Mouse (Mus musculus): Measurements from ENCODE around the gene Wdr82.

The Wdr82 gene

DNA sequence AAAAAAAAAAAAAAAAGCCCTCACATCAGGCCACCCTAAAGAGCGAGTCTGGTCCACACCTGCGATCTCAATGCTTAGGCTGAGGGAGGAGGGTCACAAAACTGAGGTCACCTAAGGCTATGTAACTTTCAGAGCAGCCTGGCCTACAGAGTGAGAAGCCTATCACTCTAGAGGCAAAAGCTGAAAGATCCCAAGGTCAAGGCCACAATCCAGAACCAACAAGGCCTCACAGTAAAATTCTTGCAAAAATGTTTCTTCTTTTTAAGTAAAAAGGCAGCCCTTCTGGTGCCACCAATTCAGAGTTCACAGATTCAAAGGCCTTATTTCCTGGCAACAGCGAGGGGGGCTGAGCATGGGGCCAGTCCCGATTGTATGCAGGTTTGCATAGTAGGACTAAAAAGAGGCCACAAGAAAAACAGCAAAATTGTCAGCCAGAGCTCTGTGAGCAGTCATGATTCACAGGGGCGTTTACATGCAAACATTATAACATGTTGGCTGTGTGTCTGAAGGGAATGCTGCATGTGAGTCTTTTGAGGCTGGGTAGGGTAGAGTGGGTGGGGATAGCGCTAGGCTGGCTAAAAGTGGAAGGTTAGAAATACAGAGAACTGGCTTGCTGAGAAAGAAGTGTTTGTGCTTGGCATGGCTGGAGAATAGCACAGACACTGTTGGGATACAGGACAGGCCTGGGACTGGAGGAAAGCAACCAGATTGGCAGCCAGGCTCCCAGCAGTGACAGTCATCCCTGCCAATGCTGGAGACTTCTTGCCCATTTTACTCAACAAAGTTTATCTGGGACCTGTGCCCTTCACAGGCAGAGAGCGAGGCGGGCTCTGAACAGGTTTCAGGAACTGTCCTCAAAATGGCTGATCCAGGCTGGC lies 23.4 kb downstream of the Wdr82 start:
- in situ Hi-C loops (cut with MboI, MseI), result loop anchor here (10.0 to 25.0 kb wide), 3 partner anchors 241 to 1343 kb away; partner anchors contain the start of genes Acy1 (in 1 of the 2), Cyb561d2 (in 1 of the 2), Manf (in 1 of the 2) and Nprl2 (in 1 of the 2)

DNA sequence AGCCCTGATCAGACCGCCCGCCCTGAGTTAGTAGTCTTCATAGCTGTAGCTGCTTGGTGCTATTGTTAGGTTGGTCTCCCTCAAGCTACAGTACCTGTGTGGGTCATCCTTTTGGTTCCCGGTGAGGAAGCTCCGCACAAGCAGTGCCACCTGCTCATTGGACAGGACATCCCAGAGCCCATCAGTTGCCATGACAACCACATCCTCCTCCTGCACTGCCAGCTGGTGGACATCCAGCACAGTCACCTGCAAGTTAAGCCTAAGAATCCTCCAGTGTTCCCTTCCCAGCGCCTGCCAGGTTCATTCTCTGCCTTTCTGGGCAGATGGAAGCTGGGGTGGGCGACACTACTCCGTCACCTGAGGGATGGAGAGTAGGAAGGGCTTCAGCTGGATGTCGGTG lies 25.0 kb downstream of the Wdr82 start:
- in situ Hi-C loops (cut with MboI, MseI), result loop anchor here (10.0 to 25.0 kb wide), 3 partner anchors 239 to 1342 kb away; partner anchors contain the start of genes Acy1 (in 1 of the 2), Cyb561d2 (in 1 of the 2), Manf (in 1 of the 2) and Nprl2 (in 1 of the 2)

DNA sequence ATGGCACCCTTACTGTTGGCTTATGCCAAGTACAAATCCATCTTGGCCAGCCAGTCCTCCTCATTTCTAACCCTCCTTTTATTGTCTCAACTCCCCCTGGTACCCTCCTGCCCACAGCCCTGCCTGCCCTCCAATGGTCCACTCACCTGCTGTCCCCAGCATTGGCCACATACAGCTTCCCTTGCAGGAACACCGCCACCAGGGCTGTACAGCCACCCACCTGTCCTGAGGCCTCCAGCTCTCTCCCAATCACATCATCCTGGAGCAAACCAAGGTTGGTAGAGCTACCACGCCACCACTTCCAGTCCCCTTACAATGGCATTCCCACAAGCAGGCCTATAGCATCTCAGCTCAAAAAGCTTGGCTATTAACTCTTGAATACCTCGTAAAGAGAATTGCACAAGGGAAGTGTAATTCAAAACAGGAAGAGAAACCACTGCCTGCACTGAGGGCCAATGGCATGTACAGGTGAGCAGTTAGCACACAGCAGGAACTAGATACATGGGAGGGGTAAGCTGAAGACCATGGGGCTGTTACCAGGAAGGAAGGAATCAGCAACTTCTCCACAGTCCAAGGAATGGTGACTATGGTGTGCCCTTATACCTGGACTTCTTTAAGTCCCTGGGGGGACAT lies 26.5 kb downstream of the Wdr82 start:
- in situ Hi-C loops (cut with MboI, MseI), result loop anchor here (10.0 to 25.0 kb wide), 3 partner anchors 238 to 1340 kb away; partner anchors contain the start of genes Acy1 (in 1 of the 2), Cyb561d2 (in 1 of the 2), Manf (in 1 of the 2) and Nprl2 (in 1 of the 2)

DNA sequence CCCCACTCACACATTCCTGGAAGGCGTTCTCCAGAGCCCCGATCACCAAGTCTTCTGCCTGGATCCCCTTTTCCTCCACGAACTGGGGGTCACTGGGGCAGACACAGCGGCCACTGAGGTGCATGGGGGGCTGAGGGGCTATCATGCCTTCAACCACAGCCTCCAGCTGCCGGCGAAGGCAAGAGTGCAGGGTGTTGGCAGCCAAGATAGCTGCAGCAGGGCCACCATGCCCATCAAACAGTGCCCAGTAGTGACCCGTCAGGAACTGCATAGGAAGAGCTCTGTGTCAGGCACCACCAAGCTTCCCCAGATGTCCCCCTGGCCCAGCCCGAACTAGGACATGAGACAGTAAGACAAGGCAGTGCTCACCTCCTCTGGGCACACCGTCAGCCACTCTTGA lies 27.0 kb downstream of the Wdr82 start:
- in situ Hi-C loops (cut with MboI, MseI), result loop anchor here (10.0 to 25.0 kb wide), 3 partner anchors 237 to 1340 kb away; partner anchors contain the start of genes Acy1 (in 1 of the 2), Cyb561d2 (in 1 of the 2), Manf (in 1 of the 2) and Nprl2 (in 1 of the 2)

DNA sequence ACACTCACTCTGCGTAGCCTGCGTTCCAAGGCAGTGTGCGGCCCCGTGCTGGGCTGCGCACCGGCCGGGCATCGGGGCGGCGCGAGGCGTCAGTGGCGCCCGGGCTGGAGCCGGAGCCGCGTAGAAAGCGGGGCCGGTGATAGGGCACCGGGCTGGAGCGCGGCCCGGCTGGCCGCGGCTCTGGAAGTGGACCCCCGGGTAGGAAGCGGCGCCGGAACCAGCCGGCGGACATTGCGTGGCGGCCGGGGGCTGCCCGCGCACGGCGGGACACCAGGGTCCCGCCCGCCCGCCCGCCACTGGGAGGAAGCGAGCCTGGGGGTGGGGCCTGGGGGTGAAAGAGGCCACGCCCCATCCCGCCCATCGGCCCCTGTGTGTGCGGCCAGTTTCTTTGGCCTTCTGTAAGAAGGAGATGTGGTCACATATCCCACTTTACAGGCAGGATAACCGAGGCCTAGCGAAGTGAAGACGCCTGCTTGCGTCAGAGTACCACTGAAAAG lies 28.3 kb downstream of the Wdr82 start:
- in situ Hi-C loops (cut with MboI, MseI), result loop anchor here (10.0 to 25.0 kb wide), 3 partner anchors 236 to 1338 kb away; partner anchors contain the start of genes Acy1 (in 1 of the 2), Cyb561d2 (in 1 of the 2), Manf (in 1 of the 2) and Nprl2 (in 1 of the 2)

DNA sequence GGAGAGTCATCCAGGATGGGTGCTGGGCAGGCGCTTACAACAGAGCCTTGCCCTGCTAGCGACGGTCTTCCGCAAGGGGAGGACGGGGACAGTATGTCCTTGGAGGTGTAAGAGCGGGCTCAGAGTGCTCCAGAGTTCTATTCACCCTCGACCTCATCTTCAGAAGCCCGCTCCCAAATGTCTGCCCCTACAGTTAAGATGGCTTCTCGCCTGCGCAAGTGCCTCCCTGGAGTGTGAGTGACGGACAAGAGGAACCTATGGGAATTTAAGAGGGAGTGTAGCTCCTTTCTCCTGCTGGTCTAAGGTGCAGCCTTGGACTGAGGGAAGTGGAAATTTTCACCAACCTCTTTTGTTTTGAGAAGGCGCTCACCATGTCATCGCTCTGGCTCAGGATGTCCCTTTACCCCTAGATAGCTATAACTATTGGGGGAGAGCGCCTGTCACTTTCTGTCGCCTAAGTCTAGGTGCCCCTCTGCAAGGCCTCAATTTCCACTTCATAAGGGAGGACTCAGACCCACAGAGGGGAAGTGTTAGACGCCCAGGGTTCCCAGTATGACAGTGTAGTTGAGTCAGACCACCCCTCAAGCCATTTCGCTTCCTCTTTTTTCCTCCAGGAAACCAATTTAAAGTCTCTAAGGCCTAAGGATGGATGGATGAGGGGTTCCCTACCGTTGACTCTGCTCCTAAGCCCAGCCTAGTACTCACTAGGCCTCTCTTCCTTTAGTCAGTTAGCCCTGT lies 29.0 kb downstream of the Wdr82 start, which contains the start of gene Ppm1m:
TSS of gene Ppm1m (minus strand) at position 212 of the 738 bp plus-strand sequence.
- in situ Hi-C loops (cut with MboI, MseI), result loop anchor here (10.0 to 25.0 kb wide), 4 partner anchors 235 to 1685 kb away; partner anchors contain the start of genes Acy1 (in 1 of the 2), Cyb561d2 (in 1 of the 2), Manf (in 1 of the 2) and Mon1a (in 1 of the 2)

DNA sequence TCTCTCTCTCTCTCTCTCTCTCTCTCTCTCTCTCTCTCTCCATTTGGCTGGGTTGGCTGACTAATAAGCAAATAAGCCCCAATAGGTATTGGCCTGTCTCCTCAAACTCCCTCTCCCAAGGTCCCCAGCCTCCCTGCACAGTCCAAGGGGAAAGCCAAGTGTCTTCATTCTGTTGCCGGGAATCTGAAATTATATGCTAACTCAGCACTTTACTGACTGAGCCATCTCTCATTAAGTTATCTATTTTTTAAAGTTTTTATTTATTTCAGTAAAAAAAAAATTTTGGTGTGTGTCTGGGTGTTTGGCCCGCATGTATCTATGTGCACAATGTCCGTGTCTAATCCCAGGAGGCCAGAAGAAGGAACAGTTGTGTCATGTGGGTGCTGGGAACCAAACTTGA lies 31.2 kb downstream of the Wdr82 start:
- in situ Hi-C loops (cut with MboI, MseI), result loop anchor here in 1 of 2 experiments (10.0 kb wide), 1 partner anchor 1683 kb away; the partner anchor contains the start of gene Mon1a

DNA sequence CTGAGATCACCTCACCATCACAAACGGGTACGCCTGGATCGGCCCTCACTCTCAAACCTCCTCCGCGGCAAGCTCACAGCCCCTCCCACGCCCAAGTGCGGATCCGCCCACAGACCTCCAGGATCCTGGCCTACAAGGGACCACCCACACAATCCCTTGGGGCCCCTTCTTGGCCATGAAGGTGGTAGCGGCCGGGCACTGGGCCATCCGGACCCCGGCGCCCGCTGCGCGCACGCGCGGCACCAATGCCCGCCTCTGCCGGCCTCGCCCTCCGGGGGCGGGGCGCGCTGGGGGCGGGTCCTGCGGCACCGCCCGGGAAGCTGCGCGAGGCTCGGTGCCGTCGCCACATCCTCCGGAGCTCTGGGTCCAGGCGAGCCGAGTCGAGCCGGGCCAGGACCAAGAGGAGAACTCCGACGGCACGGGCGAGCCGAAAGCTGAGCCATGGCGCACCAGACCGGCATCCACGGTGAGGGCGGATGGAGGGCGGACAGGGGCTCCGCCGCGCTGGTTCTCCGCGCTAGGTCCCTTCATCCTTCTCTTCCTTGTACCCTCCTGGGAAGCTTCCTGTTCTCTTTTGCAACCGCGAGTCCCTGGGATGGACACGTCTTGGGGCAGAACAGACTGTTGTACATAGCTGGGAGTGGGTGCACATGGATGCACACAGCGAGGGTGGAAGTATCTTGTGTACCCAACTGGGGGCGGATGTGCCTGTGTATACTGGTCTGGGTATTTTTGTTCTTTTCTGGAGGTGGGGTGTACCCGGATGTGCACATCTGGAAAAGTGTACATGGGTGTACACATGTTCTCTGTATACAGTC lies 32.3 kb downstream of the Wdr82 start, which contains the start of gene Twf2:
TSS of gene Twf2 (plus strand) at position 290 of the 818 bp plus-strand sequence.
- in situ Hi-C loops (cut with MboI, MseI), result loop anchor here in 1 of 2 experiments (10.0 kb wide), 1 partner anchor 1682 kb away; the partner anchor contains the start of gene Mon1a

DNA sequence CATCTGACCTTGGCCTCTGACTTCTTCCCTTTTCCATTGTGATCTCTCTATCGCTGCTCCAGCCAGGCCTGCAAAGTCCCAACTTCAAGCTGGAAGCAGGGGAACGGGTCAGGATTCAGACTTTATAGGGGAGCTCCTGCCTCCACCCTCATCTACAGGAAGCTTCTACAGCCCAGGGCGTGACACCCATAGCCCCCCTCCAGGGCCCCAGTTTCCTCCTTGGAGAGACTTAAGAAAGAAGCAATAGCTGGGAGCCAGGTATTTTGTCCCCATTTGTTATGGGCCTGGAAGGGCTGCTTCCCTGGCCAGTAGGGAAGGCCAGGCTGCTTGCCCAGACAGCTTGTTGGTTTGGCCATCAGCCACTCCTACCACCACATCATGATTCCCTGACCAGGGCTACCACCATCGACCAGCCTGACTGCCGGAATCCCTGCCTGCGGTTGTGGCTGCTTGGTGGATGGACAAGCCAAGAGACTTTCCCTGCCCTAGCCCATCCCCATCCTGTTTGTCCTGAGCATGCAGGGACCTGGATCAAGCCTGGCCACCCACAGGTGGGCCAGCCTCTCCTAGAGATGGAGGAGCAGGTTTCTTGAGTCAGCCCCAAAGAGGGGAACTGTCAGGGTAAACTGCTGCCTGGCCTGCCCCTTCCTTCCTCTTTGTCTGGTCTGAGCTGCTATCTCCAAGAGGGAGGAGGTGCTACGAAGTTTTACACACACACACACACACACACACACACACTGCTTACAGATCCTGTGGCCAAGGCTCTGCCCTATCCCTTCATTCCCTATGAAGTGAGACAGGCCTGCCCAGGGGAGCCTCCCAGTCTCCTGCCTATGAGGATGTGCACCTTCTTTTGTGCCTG lies 33.5 kb downstream of the Wdr82 start:
- in situ Hi-C loops (cut with MboI, MseI), result loop anchor here in 1 of 2 experiments (10.0 kb wide), 1 partner anchor 1681 kb away; the partner anchor contains the start of gene Mon1a

DNA sequence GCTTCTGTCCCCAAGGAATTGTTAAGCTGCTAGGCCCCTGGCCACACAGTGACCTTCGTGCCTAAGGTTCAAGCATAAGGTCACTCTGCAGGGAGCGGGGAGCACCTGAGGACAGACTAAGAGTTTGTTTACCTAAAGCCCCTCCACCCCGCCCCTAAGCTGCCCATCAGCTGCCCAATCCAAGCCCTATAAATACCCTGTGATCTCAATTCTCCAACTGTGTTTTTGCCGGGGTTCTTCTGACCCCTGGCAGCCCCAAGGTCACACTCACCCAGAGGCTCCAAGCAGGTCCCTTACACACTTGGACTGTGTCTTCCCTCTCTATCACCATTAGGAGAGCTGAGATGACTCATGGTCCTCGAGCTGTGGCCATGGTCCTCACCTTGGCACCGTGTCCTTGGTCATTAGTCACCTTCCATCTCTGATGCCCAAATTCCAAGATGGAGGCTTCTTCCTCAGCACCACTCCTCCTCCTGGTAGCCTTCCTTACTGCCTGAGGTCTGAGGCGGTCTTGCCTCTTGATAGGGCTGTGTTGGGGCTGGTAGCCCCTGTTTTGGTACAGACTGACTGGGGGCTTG lies 35.1 kb downstream of the Wdr82 start:
- in situ Hi-C loops (cut with MboI, MseI), result loop anchor here in 1 of 2 experiments (5.0 to 10.0 kb wide), 2 partner anchors 39 to 1679 kb away; partner anchors contain the start of gene Mon1a

DNA sequence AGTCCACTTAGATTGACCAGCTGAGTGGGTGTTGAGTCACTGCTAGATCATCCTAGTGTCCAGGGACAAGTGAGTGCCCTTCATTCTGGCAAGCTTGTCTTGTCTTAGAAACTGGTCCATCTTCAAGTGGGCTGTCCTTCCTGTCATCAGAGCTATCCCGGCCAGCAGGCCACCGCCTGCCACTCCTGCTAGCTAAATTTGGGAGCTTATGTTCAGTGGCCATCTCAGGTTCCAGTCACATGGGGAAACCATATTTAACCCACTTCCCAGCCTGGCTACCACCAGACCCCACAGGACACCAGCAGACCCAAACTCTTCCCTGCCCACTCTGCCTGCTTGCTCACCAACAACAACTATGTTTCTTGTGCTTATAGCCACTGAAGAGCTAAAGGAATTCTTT lies 35.8 kb downstream of the Wdr82 start:
- in situ Hi-C loops (cut with MboI, MseI), result loop anchor here in 1 of 2 experiments (5.0 to 10.0 kb wide), 2 partner anchors 39 to 1678 kb away; partner anchors contain the start of gene Mon1a

DNA sequence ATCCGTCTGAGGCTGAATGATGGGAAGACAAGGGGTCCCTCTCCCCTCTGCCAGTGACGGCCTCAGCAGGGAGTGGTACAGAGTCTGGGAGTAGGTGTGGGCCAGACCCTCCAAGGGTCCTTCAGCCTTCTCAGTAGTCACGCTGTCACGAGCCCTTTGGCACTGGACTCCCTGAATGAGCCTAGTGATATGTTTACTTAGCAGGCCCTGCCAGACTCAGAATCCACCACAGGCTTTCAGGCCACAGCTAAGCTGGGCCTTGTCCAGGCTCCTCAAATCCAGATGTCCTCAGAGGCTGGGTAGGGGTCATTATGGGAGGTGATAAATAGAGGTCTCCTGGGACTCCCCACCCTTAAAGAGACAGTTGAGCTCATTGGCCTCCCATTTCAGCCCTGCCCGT lies 37.5 kb downstream of the Wdr82 start:
- in situ Hi-C loops (cut with MboI, MseI), result loop anchor here in 1 of 2 experiments (5.0 to 10.0 kb wide), 2 partner anchors 41 to 1677 kb away; partner anchors contain the start of gene Mon1a

DNA sequence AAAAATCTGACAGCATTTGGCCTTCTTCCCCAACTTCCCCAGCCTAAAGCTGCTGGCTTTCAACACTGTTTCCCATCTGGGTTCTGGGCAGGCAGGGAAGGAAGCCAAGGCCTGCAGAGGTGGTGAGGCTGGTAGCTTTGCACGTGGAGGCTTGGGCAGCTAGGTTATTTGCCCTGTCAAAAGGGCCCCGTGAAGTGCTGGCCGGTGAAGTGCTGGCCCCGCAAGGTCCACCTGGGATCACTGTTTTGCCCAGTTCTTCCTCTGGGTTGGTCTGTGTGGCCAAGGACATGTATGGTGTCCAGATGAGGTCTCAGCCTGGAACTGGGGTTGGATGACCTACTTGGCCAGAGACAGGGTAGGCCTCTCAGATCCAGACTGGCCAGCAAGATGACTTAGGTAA lies 39.2 kb downstream of the Wdr82 start:
- in situ Hi-C loops (cut with MboI, MseI), result loop anchor here in 1 of 2 experiments (5.0 to 10.0 kb wide), 3 partner anchors 43 to 1675 kb away; partner anchors contain the start of genes Mon1a and Poc1a

DNA sequence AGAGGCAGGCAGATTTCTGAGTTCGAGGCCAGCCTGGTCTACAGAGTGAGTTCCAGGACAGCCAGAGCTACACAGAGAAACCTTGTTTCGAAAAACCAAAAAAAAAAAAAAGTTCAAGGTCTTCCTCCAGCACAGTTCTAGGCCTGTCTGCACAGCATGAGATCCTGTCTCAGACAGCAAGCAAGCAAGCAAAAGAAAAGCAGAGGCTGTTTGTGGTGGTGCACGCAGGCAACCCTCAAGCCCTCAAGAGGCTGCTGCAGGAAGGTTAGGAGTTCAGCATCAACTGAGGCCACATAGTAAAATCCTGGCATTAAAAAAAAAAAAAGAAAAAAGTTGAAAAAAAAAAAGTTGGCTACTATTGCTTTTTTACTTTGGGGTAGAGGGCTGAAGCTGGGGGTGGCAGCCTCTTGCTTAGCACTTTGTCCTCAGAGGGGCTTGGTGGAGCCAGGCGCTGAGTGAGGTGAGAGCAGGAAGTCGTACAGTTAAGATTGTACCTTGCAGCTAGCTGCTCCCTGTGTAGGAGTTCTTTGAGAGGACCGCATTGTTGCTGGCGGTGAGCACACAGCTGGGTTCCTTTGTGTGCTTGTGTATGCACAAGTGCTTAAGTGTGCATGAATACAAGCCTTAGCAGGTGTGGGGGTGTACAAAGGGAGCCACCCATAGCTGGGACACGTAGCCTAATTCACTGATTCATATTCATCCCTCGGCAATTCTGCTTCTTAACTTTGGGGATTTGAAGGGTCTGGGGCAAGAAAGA lies 40.3 kb downstream of the Wdr82 start:
- in situ Hi-C loops (cut with MboI, MseI), result loop anchor here in 1 of 2 experiments (5.0 kb wide), 1 partner anchor 71 kb away; the partner anchor contains the start of gene Poc1a

DNA sequence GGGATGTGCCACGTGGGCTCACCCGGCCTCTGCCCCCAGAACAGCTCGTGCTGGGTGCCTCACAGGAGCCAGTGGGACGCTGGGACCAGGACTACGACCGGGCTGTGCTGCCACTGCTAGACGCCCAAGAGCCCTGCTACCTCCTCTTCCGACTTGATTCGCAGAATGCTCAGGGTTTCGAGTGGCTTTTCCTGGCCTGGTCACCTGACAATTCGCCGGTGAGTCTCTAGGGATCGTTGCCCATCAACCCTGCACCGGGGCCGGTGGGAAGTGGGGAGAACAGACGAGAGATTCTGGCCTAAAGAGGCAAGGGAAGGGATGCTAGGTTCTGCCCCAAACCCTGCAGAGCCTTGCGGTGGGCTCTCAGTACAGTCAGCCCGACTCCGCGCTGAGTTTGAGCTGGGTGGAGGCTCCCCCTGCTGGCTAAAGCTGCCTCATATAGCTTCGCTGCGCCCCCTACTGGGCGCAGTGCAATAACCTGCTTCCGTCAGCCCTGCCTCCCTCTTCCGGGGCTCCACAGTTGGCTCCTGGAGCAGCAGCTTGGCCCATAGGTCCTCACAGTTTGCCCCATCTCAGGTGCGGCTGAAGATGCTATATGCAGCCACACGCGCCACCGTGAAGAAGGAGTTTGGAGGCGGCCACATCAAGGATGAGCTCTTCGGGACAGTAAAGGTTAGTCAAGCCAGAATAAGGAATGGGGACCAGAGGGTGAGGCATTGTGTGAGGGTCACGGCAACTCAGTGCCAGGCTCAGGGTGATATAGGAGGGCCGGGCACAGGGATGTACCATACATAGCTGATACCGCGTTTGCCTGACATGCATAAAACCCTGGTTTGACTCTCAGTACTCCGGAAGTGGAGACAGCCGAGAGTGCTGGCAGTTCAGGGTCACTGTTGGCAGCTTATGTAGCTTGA lies 41.2 kb downstream of the Wdr82 start:
- in situ Hi-C loops (cut with MboI, MseI), result loop anchor here in 1 of 2 experiments (5.0 kb wide), 1 partner anchor 70 kb away; the partner anchor contains the start of gene Poc1a

Measured in T-helper 17 cell (primary cell).